Mouse (Mus musculus) intestine, embryonic 15.5 days (tissue): ENCODE data around the gene Tchhl1. TPM values are rescaled to one million over a fixed set of nuclear protein-coding genes. Genes with fewer than 3 reads are reported as not detected.
"Not testable (repeated sequence)": the region's sequence is repeated elsewhere in the genome, so short reads cannot be mapped to it uniquely, and the experiment has no call there.

Experiments used
- ATAC-seq: fragments of 200-750 bp; cut with Nextera tagmentation; 2 replicates; pipeline ENCODE4 v1.8.0; 2017; ENCODE audit warnings: moderate TSS enrichment, moderate library complexity
- H3K27ac ChIP-seq: fragments of 300-500 bp; sonication (generic); 2 replicates; pipeline ENCODE4 v1.5.1; 2015; ENCODE audit warnings: mild to moderate bottlenecking, inconsistent platforms
- H3K27me3 ChIP-seq: fragments of 300-500 bp; sonication (generic); replicated peaks from 2 replicates; pipeline ENCODE4 v1.6.1; 2015; ENCODE audit warnings: inconsistent platforms
- H3K36me3 ChIP-seq: fragments of 300-500 bp; sonication (generic); 2 replicates; pipeline ENCODE4 v1.6.1; 2015; ENCODE audit warnings: inconsistent platforms
- H3K4me1 ChIP-seq: fragments of 300-500 bp; sonication (generic); replicated peaks from 2 replicates; pipeline ENCODE4 v1.6.1; 2015; ENCODE audit warnings: inconsistent platforms
- H3K4me2 ChIP-seq: fragments of 300-500 bp; sonication (generic); replicated peaks from 2 replicates; pipeline ENCODE4 v1.6.1; 2015; ENCODE audit warnings: mild to moderate bottlenecking, inconsistent platforms
- H3K4me3 ChIP-seq: fragments of 300-500 bp; sonication (generic); replicated peaks from 2 replicates; pipeline ENCODE4 v1.5.1; 2015; ENCODE audit warnings: inconsistent platforms
- H3K9ac ChIP-seq: fragments of 300-500 bp; sonication (generic); 2 replicates; pipeline ENCODE4 v1.6.1; 2015; ENCODE audit warnings: inconsistent platforms
- H3K9me3 ChIP-seq: fragments of 300-500 bp; sonication (generic); 2 replicates; pipeline ENCODE4 v1.6.1; 2016; ENCODE audit warnings: inconsistent platforms
- WGBS: fragments of 180-500 bp; shearing (Covaris S2); methylation state at CpG from one replicate; pipeline ENCODE4 v1.1.7; 2015; 5-methylcytosine and 5-hydroxymethylcytosine counted together
- polyA plus RNA-seq: library from polyadenylated mRNA; unstranded; fragments of >200 nt; fragmentation: Nextera tagmentation; extraction: Ambion mirVana; gene quantifications from 2 replicates; pipeline ENCODE4 v1.2.1, GENCODE M21; 2015

Gene Tchhl1
- polyA plus RNA-seq, result not detected in 2 replicates

GRCm38 (mm10) chr3:93468561-93468960 is at the start of gene Tchhl1:
TSS of gene Tchhl1 (plus strand) at chr3:93468754.
- Histone ChIP-seq H3K4me3 (no peak within 1 kb of the TSS), H3K4me1 (no peaks in the 10 kb centered on the region), H3K4me2 (no peak within 1 kb of the TSS), H3K9me3 (no peaks in the 10 kb centered on the region), H3K27me3 (no peaks in the 10 kb centered on the region), H3K36me3 (no peaks in the 10 kb centered on the region), H3K27ac (no peak within 1 kb of the TSS), H3K9ac (no peak within 1 kb of the TSS)
- ATAC-seq, result no peak
- 39% methylated on average over 5 of the region's 5 CpGs for WGBS

- H3K4me1 ChIP-seq, result no peaks in the 10 kb centered on the region
- no peak overlapping the region for H3K9ac ChIP-seq
- no peak overlapping the region for H3K4me3 ChIP-seq
- 65% methylated on average over 3 of the region's 3 CpGs for WGBS
- no peaks in the 10 kb centered on the region for H3K27me3 ChIP-seq
- H3K9me3 ChIP-seq, result no peaks in the 10 kb centered on the region
- H3K36me3 ChIP-seq, result no peaks in the 10 kb centered on the region
- no peak overlapping the region for H3K4me2 ChIP-seq
- no peak for ATAC-seq
- no peak overlapping the region for H3K27ac ChIP-seq
Observed at GRCm38 (mm10) chr3:93431673-93432072, 36.9 kb upstream of the Tchhl1 start.

- no peak within 1 kb of the TSS for H3K9ac ChIP-seq
- 86% methylated on average over 1 of the region's 1 CpGs for WGBS
- H3K4me3 ChIP-seq, result no peak within 1 kb of the TSS
Observed at GRCm38 (mm10) chr3:93442030-93442429, 26.5 kb upstream of the Tchhl1 start, which contains the start of gene Tchh. TSS of gene Tchh (plus strand) at chr3:93442330.

GRCm38 (mm10) chr3:93443501-93444101 is 25.0 kb upstream of the Tchhl1 start:
- H3K4me3 ChIP-seq, result peak overlapping the region; percentile 58
- H3K27ac ChIP-seq, result no peak overlapping the region

More at GRCm38 (mm10) chr3:93442030-93442429, 26.5 kb upstream of the Tchhl1 start, which contains the start of gene Tchh:
- Histone ChIP-seq H3K9me3 (no peaks in the 10 kb centered on the region), H3K4me2 (peak within 1 kb of the TSS; percentile 98), H3K4me1 (peaks cover 19% of the 10 kb centered on the region), H3K36me3 (no peaks in the 10 kb centered on the region), H3K27ac (no peak within 1 kb of the TSS), H3K27me3 (0 out of 2 replicates have a peak, but pooled peaks cover 2% of the 10 kb centered on the region)
- ATAC-seq, result no peak

GRCm38 (mm10) chr3:93444343-93445164 is 24.0 kb upstream of the Tchhl1 start:
- peak; percentile 88 for ATAC-seq
- H3K9me3 ChIP-seq, result no peaks in the 10 kb centered on the region
- H3K4me3 ChIP-seq, result peak overlapping the region; percentile 58
- peak overlapping the region; percentile 98 for H3K4me2 ChIP-seq
- H3K27ac ChIP-seq, result peak overlapping the region; percentile 68
- H3K4me1 ChIP-seq, result peaks cover 19% of the 10 kb centered on the region
- no peaks in the 10 kb centered on the region for H3K36me3 ChIP-seq
- under 1% methylated on average over 56 of the region's 56 CpGs for WGBS
- H3K9ac ChIP-seq, result peak overlapping the region; percentile 52
- H3K27me3 ChIP-seq, result 0 out of 2 replicates have a peak, but pooled peaks cover 2% of the 10 kb centered on the region

More at GRCm38 (mm10) chr3:93443501-93444101, 25.0 kb upstream of the Tchhl1 start:
- Histone ChIP-seq H3K27me3 (0 out of 2 replicates have a peak, but pooled peaks cover 2% of the 10 kb centered on the region), H3K4me2 (peak overlapping the region; percentile 98), H3K36me3 (no peaks in the 10 kb centered on the region), H3K9ac (peak overlapping the region; percentile 52), H3K9me3 (no peaks in the 10 kb centered on the region), H3K4me1 (peaks cover 19% of the 10 kb centered on the region)
- ATAC-seq, result no peak
- WGBS, result under 1% methylated on average over 38 of the region's 38 CpGs

- Histone ChIP-seq H3K4me2 (peak overlapping the region; percentile 98), H3K4me1 (peaks cover 19% of the 10 kb centered on the region), H3K36me3 (no peaks in the 10 kb centered on the region), H3K4me3 (peak overlapping the region; percentile 58), H3K9ac (peak overlapping the region; percentile 52), H3K27me3 (0 out of 2 replicates have a peak, but pooled peaks cover 2% of the 10 kb centered on the region), H3K27ac (peak overlapping the region; percentile 68), H3K9me3 (no peaks in the 10 kb centered on the region)
- ATAC-seq, result 0 out of 2 replicates have a peak, but pooled peaks have one; percentile 11
- WGBS, result under 1% methylated on average over 36 of the region's 36 CpGs
Observed at GRCm38 (mm10) chr3:93445165-93445705, 23.3 kb upstream of the Tchhl1 start.

- no peaks in the 10 kb centered on the region for H3K27me3 ChIP-seq
- H3K4me1 ChIP-seq, result peaks cover 19% of the 10 kb centered on the region
- no peak for ATAC-seq
- under 1% methylated on average over 54 of the region's 54 CpGs for WGBS
- H3K36me3 ChIP-seq, result no peaks in the 10 kb centered on the region
- peak overlapping the region; percentile 98 for H3K4me2 ChIP-seq
- no peaks in the 10 kb centered on the region for H3K9me3 ChIP-seq
- peak overlapping the region; percentile 54 for H3K9ac ChIP-seq
- peak overlapping the region; percentile 58 for H3K4me3 ChIP-seq
- H3K27ac ChIP-seq, result 0 out of 2 replicates have a peak overlapping the region, but pooled peaks have one; percentile 85
Observed at GRCm38 (mm10) chr3:93446128-93446755, 22.3 kb upstream of the Tchhl1 start.

- ATAC-seq, result peak; percentile 3; the same call in 1 of the 2 replicates
- 1% methylated on average over 32 of the region's 32 CpGs for WGBS
- Histone ChIP-seq H3K4me2 (peak overlapping the region; percentile 98), H3K9ac (peak overlapping the region; percentile 54), H3K4me1 (peaks cover 19% of the 10 kb centered on the region), H3K27ac (peak overlapping the region; percentile 85), H3K4me3 (peak overlapping the region; percentile 58)
- not testable (repeated sequence) for H3K9me3 ChIP-seq, H3K27me3 ChIP-seq, H3K36me3 ChIP-seq
Observed at GRCm38 (mm10) chr3:93446756-93447137, 21.8 kb upstream of the Tchhl1 start.

GRCm38 (mm10) chr3:93447138-93447841 is 21.3 kb upstream of the Tchhl1 start:
- peak overlapping the region; percentile 85 for H3K27ac ChIP-seq
- H3K9me3 ChIP-seq, result no peaks in the 10 kb centered on the region
- H3K4me1 ChIP-seq, result peaks cover 19% of the 10 kb centered on the region
- peak overlapping the region; percentile 54 for H3K9ac ChIP-seq
- peak overlapping the region; percentile 98 for H3K4me2 ChIP-seq
- H3K4me3 ChIP-seq, result peak overlapping the region; percentile 58
- H3K27me3 ChIP-seq, result no peaks in the 10 kb centered on the region
- under 1% methylated on average over 59 of the region's 59 CpGs for WGBS
- H3K36me3 ChIP-seq, result no peaks in the 10 kb centered on the region
- ATAC-seq, result peak; percentile 72

GRCm38 (mm10) chr3:93466556-93466955 is 2.0 kb upstream of the Tchhl1 start:
- Histone ChIP-seq H3K36me3 (no peaks in the 10 kb centered on the region), H3K27ac (no peak overlapping the region), H3K9ac (no peak overlapping the region), H3K27me3 (no peaks in the 10 kb centered on the region), H3K9me3 (no peaks in the 10 kb centered on the region), H3K4me1 (no peaks in the 10 kb centered on the region), H3K4me3 (no peak overlapping the region), H3K4me2 (no peak overlapping the region)
- ATAC-seq, result no peak
- 63% methylated on average over 3 of the region's 3 CpGs for WGBS

- Histone ChIP-seq H3K27ac (no peak overlapping the region), H3K27me3 (no peaks in the 10 kb centered on the region), H3K9ac (no peak overlapping the region), H3K4me1 (no peaks in the 10 kb centered on the region), H3K36me3 (no peaks in the 10 kb centered on the region), H3K9me3 (no peaks in the 10 kb centered on the region), H3K4me2 (no peak overlapping the region), H3K4me3 (no peak overlapping the region)
- 77% methylated on average over 4 of the region's 4 CpGs for WGBS
- ATAC-seq, result no peak
Observed at GRCm38 (mm10) chr3:93467130-93467529, 1.4 kb upstream of the Tchhl1 start.
